Mouse (Mus musculus) heart, adult 2 months (tissue): ENCODE data around the gene Gm21060.

ENCODE experiments used
- CTCF ChIP-seq: fragments of 200-600 bp; IDR thresholded peaks from 2 replicates; pipeline ENCODE4 v1.8.1; 2022; ENCODE audit warnings: antibody characterized with exemption, mild to moderate bottlenecking, moderate library complexity
- POLR2A ChIP-seq: fragments of 200-500 bp; IDR thresholded peaks from 2 replicates; pipeline ENCODE4 v1.6.1; 2011; ENCODE audit warnings: mild to moderate bottlenecking, low read depth, low read length, control low read depth; ENCODE audit not compliant: insufficient read depth

- no peak for TF ChIP-seq CTCF
- no peak for TF ChIP-seq POLR2A
These were observed 13.3 kb downstream of the Gm21060 start for GRCm38 (mm10) chr19:61283581-61283980.
